Mouse (Mus musculus) embryonic facial prominence, embryonic 10.5 days (tissue): ENCODE results near the gene Gal3st4. TPM values are rescaled to one million over a fixed set of nuclear protein-coding genes. Genes with fewer than 3 reads are reported as not detected.

Experiments used
- DNase-seq: peaks from one replicate; pipeline ENCODE4 v3.0.0-alpha.2; 2017; ENCODE audit warnings: low spot score
- H3K27ac ChIP-seq: fragments of 300-500 bp; sonication (generic); replicated peaks from 2 replicates; pipeline ENCODE4 v1.5.1; 2016; ENCODE audit warnings: mild to moderate bottlenecking
- H3K27me3 ChIP-seq: fragments of 300-500 bp; sonication (generic); replicated peaks from 2 replicates; pipeline ENCODE4 v1.6.1; 2016; ENCODE audit warnings: low read depth, mild to moderate bottlenecking; ENCODE audit not compliant: poor library complexity, severe bottlenecking
- H3K36me3 ChIP-seq: fragments of 300-500 bp; sonication (generic); replicated peaks from 2 replicates; pipeline ENCODE4 v1.6.1; 2016; ENCODE audit warnings: mild to moderate bottlenecking, moderate library complexity
- H3K4me1 ChIP-seq: fragments of 300-500 bp; sonication (generic); 2 replicates; pipeline ENCODE4 v1.6.1; 2016
- H3K4me3 ChIP-seq: fragments of 300-500 bp; sonication (generic); 2 replicates; pipeline ENCODE4 v1.5.1; 2016; ENCODE audit warnings: mild to moderate bottlenecking, moderate library complexity
- H3K9me3 ChIP-seq: fragments of 300-500 bp; sonication (generic); 2 replicates; pipeline ENCODE4 v1.6.1; 2016; ENCODE audit warnings: mild to moderate bottlenecking
- WGBS: fragments of 180-500 bp; shearing (Covaris S2); methylation state at CpG from one replicate; pipeline ENCODE4 v1.1.7; 2016; 5-methylcytosine and 5-hydroxymethylcytosine counted together
- polyA plus RNA-seq: library from polyadenylated mRNA; unstranded; fragments of >200 nt; fragmentation: Nextera tagmentation; extraction: Ambion mirVana; gene quantifications from 2 replicates; pipeline ENCODE4 v1.2.1, GENCODE M21; 2016

Gal3st4 gene
- polyA plus RNA-seq, 1 experiment from 2014 or later = 3.6 TPM

GRCm38 (mm10) chr5:138258993-138259392 is 13.6 kb downstream of the Gal3st4 start:
- peaks cover 47% of the 10 kb centered on the region for H3K36me3 ChIP-seq
- H3K4me1 ChIP-seq = peaks cover 37% of the 10 kb centered on the region
- H3K9me3 ChIP-seq = no peaks in the 10 kb centered on the region
- 0 out of 2 replicates have a peak overlapping the region, but pooled peaks have one; percentile 13 for H3K4me3 ChIP-seq
- H3K27ac ChIP-seq = no peak overlapping the region
- 63% methylated on average over 7 of the region's 7 CpGs for WGBS
- no peak for DNase-seq
- H3K27me3 ChIP-seq = no peaks in the 10 kb centered on the region

- H3K27ac ChIP-seq = no peak overlapping the region
- no peaks in the 10 kb centered on the region for H3K27me3 ChIP-seq
- no peak overlapping the region for H3K4me3 ChIP-seq
- H3K9me3 ChIP-seq = no peaks in the 10 kb centered on the region
- peaks cover 47% of the 10 kb centered on the region for H3K36me3 ChIP-seq
- WGBS = 75% methylated on average over 6 of the region's 6 CpGs
- peaks cover 37% of the 10 kb centered on the region for H3K4me1 ChIP-seq
- no peak for DNase-seq
These were observed 14.1 kb downstream of the Gal3st4 start for GRCm38 (mm10) chr5:138258542-138258941.

GRCm38 (mm10) chr5:138258078-138258477 is 14.6 kb downstream of the Gal3st4 start:
- 88% methylated on average over 3 of the region's 3 CpGs for WGBS
- Histone ChIP-seq H3K9me3 (no peaks in the 10 kb centered on the region), H3K27ac (no peak overlapping the region), H3K4me3 (no peak overlapping the region), H3K27me3 (no peaks in the 10 kb centered on the region), H3K4me1 (peaks cover 32% of the 10 kb centered on the region), H3K36me3 (peaks cover 47% of the 10 kb centered on the region)
- DNase-seq = no peak

GRCm38 (mm10) chr5:138257585-138257978 is 15.1 kb downstream of the Gal3st4 start:
- Histone ChIP-seq H3K9me3 (no peaks in the 10 kb centered on the region), H3K27me3 (no peaks in the 10 kb centered on the region), H3K4me3 (no peak overlapping the region), H3K27ac (no peak overlapping the region), H3K4me1 (peaks cover 27% of the 10 kb centered on the region), H3K36me3 (peaks cover 46% of the 10 kb centered on the region)
- no peak for DNase-seq
- 93% methylated on average over 4 of the region's 4 CpGs for WGBS

GRCm38 (mm10) chr5:138256966-138257584 is 15.6 kb downstream of the Gal3st4 start:
- DNase-seq = no peak
- 88% methylated on average over 10 of the region's 10 CpGs for WGBS
- Histone ChIP-seq H3K27me3 (no peaks in the 10 kb centered on the region), H3K36me3 (peaks cover 41% of the 10 kb centered on the region), H3K27ac (no peak overlapping the region), H3K4me1 (peaks cover 22% of the 10 kb centered on the region), H3K4me3 (no peak overlapping the region), H3K9me3 (no peaks in the 10 kb centered on the region)

- Histone ChIP-seq H3K9me3 (no peaks in the 10 kb centered on the region), H3K27me3 (no peaks in the 10 kb centered on the region), H3K27ac (peak overlapping the region; percentile 84), H3K4me1 (peaks cover 14% of the 10 kb centered on the region), H3K4me3 (peak overlapping the region; percentile 82), H3K36me3 (peaks cover 31% of the 10 kb centered on the region)
- WGBS = 18% methylated on average over 7 of the region's 7 CpGs
- no peak for DNase-seq
These were observed 16.6 kb downstream of the Gal3st4 start for GRCm38 (mm10) chr5:138256094-138256467.

GRCm38 (mm10) chr5:138255353-138256093 is 17.1 kb downstream of the Gal3st4 start, which contains the start of gene Lamtor4:
TSS of gene Lamtor4 (plus strand) at chr5:138255482.
- Histone ChIP-seq H3K27me3 (no peaks in the 10 kb centered on the region), H3K4me3 (peak within 1 kb of the TSS; percentile 82), H3K4me1 (peaks cover 14% of the 10 kb centered on the region), H3K9me3 (no peaks in the 10 kb centered on the region), H3K36me3 (peaks cover 26% of the 10 kb centered on the region), H3K27ac (peak within 1 kb of the TSS; percentile 84)
- DNase-seq = peak; percentile 92
- WGBS = under 1% methylated on average over 38 of the region's 38 CpGs

GRCm38 (mm10) chr5:138253061-138253460 is 19.6 kb downstream of the Gal3st4 start:
- 87% methylated on average over 3 of the region's 3 CpGs for WGBS
- H3K4me3 ChIP-seq = no peak overlapping the region
- peaks cover 1% of the 10 kb centered on the region for H3K36me3 ChIP-seq
- no peak for DNase-seq
- H3K9me3 ChIP-seq = no peaks in the 10 kb centered on the region
- no peak overlapping the region for H3K27ac ChIP-seq
- no peaks in the 10 kb centered on the region for H3K27me3 ChIP-seq
- peaks cover 14% of the 10 kb centered on the region for H3K4me1 ChIP-seq

GRCm38 (mm10) chr5:138251144-138251543 is 21.5 kb downstream of the Gal3st4 start:
- H3K4me1 ChIP-seq = peaks cover 10% of the 10 kb centered on the region
- H3K36me3 ChIP-seq = no peaks in the 10 kb centered on the region
- H3K9me3 ChIP-seq = no peaks in the 10 kb centered on the region
- H3K27me3 ChIP-seq = no peaks in the 10 kb centered on the region
- no peak overlapping the region for H3K27ac ChIP-seq
- no peak for DNase-seq
- H3K4me3 ChIP-seq = no peak overlapping the region
- 89% methylated on average over 12 of the region's 12 CpGs for WGBS

- no peak for DNase-seq
- no peak overlapping the region for H3K4me3 ChIP-seq
- no peaks in the 10 kb centered on the region for H3K4me1 ChIP-seq
- H3K36me3 ChIP-seq = no peaks in the 10 kb centered on the region
- WGBS = 48% methylated on average over 2 of the region's 2 CpGs
- H3K27ac ChIP-seq = no peak overlapping the region
- H3K27me3 ChIP-seq = no peaks in the 10 kb centered on the region
- H3K9me3 ChIP-seq = no peaks in the 10 kb centered on the region
These were observed 31.1 kb downstream of the Gal3st4 start for GRCm38 (mm10) chr5:138241511-138241910.

GRCm38 (mm10) chr5:138234224-138234623 is 38.4 kb downstream of the Gal3st4 start:
- H3K36me3 ChIP-seq = no peaks in the 10 kb centered on the region
- no peak for DNase-seq
- H3K27me3 ChIP-seq = no peaks in the 10 kb centered on the region
- H3K4me3 ChIP-seq = no peak overlapping the region
- H3K9me3 ChIP-seq = no peaks in the 10 kb centered on the region
- no peaks in the 10 kb centered on the region for H3K4me1 ChIP-seq
- H3K27ac ChIP-seq = no peak overlapping the region

GRCm38 (mm10) chr5:138233778-138234177 is 38.9 kb downstream of the Gal3st4 start:
- WGBS = 88% methylated on average over 2 of the region's 2 CpGs

GRCm38 (mm10) chr5:138229511-138229910 is 43.1 kb downstream of the Gal3st4 start:
- Histone ChIP-seq H3K4me3 (no peak overlapping the region), H3K36me3 (no peaks in the 10 kb centered on the region), H3K9me3 (no peaks in the 10 kb centered on the region), H3K27ac (no peak overlapping the region), H3K4me1 (no peaks in the 10 kb centered on the region), H3K27me3 (no peaks in the 10 kb centered on the region)
- WGBS = 96% methylated on average over 3 of the region's 3 CpGs
- DNase-seq = no peak

More at GRCm38 (mm10) chr5:138233778-138234177, 38.9 kb downstream of the Gal3st4 start:
- Histone ChIP-seq H3K27ac (no peak overlapping the region), H3K9me3 (no peaks in the 10 kb centered on the region), H3K4me1 (no peaks in the 10 kb centered on the region), H3K4me3 (no peak overlapping the region), H3K36me3 (no peaks in the 10 kb centered on the region), H3K27me3 (no peaks in the 10 kb centered on the region)
- no peak for DNase-seq
